Mouse (Mus musculus) lung, postnatal 0 days (tissue): ENCODE data around the gene Kiss1.

Experiments used
- CTCF ChIP-seq: IDR thresholded peaks from 2 replicates; pipeline ENCODE4 v1.5.1; 2016; ENCODE audit warnings: antibody characterized with exemption, mild to moderate bottlenecking
- EP300 ChIP-seq: IDR thresholded peaks from 2 replicates; pipeline ENCODE4 v1.6.1; 2016; ENCODE audit warnings: antibody characterized with exemption, mild to moderate bottlenecking, control low read depth

DNA sequence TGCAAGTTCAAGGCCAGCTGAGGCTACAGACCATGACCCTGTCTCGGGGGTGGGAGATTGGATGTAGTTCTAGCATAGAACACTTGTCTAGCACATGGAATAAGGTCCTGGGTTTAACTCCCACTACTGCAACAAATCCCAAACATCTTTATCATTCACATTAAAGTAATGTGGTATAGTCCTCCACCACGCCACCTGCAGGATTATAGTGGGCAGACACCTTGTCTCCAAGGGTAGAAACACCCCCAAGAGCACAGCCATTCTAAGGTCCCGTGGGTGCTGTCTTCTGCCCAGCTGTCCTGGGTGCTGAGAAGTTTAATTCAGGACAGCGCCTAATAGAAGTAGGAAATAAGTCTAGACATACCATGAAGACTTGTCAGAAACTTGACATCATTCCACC lies 5.1 kb upstream of the Kiss1 start:
- TF ChIP-seq CTCF (peak; percentile 21), EP300 (no peak)
